In genomic region chr2:29787937-29788681, GRCm38 (mm10) we compare ENCODE assay signal across 8 mouse cellular contexts. TPM values are rescaled to one million over a fixed set of nuclear protein-coding genes. Genes with fewer than 3 reads are reported as not detected.
DNase-seq lines count a peak whose midpoint lies in the region; ATAC-seq and TF ChIP-seq lines count a peak whose summit lies in the region.

Gene Trub2, minus strand, starts transcription at chr2:29788502.

- H3K27me3 ChIP-seq in heart, embryonic 10.5 days (ENCODE audit: insufficient read depth, poor library complexity, severe bottlenecking): no peaks in the 10 kb centered on the region
- H3K27me3 ChIP-seq in kidney, embryonic 16.5 days (ENCODE audit: insufficient read depth, low read length): no peaks in the 10 kb centered on the region

- WGBS in heart, embryonic 10.5 days: under 1% methylated on average over 45 of the region's 45 CpGs
- 1% methylated on average over 45 of the region's 45 CpGs for WGBS in kidney, embryonic 16.5 days

- H3K9me3 ChIP-seq in heart, embryonic 10.5 days: no peaks in the 10 kb centered on the region
- no peaks in the 10 kb centered on the region for H3K9me3 ChIP-seq in kidney, embryonic 16.5 days (ENCODE audit: low read length)

- peak within 1 kb of the TSS; percentile 79 for H3K4me2 ChIP-seq in kidney, embryonic 16.5 days (replicated peaks; ENCODE audit: low read depth, low read length)

- peak; percentile 17; the same call in 1 of the 2 replicates for TF ChIP-seq POLR2A in brain, embryonic 14.5 days (IDR thresholded peaks at IDR 0.05; ENCODE audit: borderline replicate concordance, extremely low read depth, insufficient read depth, insufficient read length, poor library complexity, severe bottlenecking)

- no peak for TF ChIP-seq CTCF in brain, embryonic 14.5 days (IDR thresholded peaks at IDR 0.05; ENCODE audit: borderline replicate concordance, extremely low read depth, insufficient read depth, insufficient read length)

- peaks cover 15% of the 10 kb centered on the region; the same call in 1 of the 2 replicates for H3K4me1 ChIP-seq in heart, embryonic 10.5 days
- H3K4me1 ChIP-seq in kidney, embryonic 16.5 days (ENCODE audit: insufficient read depth, low read length): peaks cover 13% of the 10 kb centered on the region

- peak within 1 kb of the TSS; percentile 81 for H3K4me3 ChIP-seq in heart, embryonic 10.5 days
- peak within 1 kb of the TSS; percentile 93 for H3K4me3 ChIP-seq in kidney, embryonic 16.5 days (ENCODE audit: low read length)

- H3K9ac ChIP-seq in kidney, embryonic 16.5 days (replicated peaks; ENCODE audit: low read length): peak within 1 kb of the TSS; percentile 88

- H3K27ac ChIP-seq in heart, embryonic 10.5 days: peak within 1 kb of the TSS; percentile 86
- peak within 1 kb of the TSS; percentile 82 for H3K27ac ChIP-seq in kidney, embryonic 16.5 days (ENCODE audit: low read length)

- ATAC-seq in erythroblast, adult 5-6 weeks (replicated peaks; ENCODE audit: low FRiP score, poor library complexity, severe bottlenecking): peak; percentile 92
- peak; percentile 90 for ATAC-seq in kidney, embryonic 16.5 days (ENCODE audit: low FRiP score, low TSS enrichment)
- ATAC-seq in monocyte, adult 5-6 weeks (replicated peaks; ENCODE audit: insufficient number of reproducible peaks, low FRiP score, low TSS enrichment, poor library complexity, severe bottlenecking): peak; percentile 85

- peaks cover 66% of the 10 kb centered on the region for H3K36me3 ChIP-seq in heart, embryonic 10.5 days
- peaks cover 50% of the 10 kb centered on the region for H3K36me3 ChIP-seq in kidney, embryonic 16.5 days (ENCODE audit: insufficient read depth, low read length)

- peak; percentile 88 for DNase-seq in CD4-positive helper T cell, adult 2 months (ENCODE audit: low read depth, low spot score)
- peak; percentile 93 for DNase-seq in brain, embryonic 14.5 days (ENCODE audit: low read depth)
- DNase-seq in heart, embryonic 10.5 days (ENCODE audit: low spot score): peak; percentile 93
- DNase-seq in liver: peak; percentile 87
- DNase-seq in spleen, postnatal 36 days (ENCODE audit: low spot score in 2 of 2): peak; percentile 82 to 87

RNA-seq across cellular contexts. Expression of gene Trub2, which starts in this region (rescaled TPM):
- 43.2 and 47.8 TPM in 2 replicates for polyA plus RNA-seq in brain, embryonic 14.5 days (2012; rRNA removed)
- total RNA-seq in erythroblast, adult 5-6 weeks (2015; ENCODE audit: low replicate concordance): 25.1 and 27.7 TPM in 2 replicates
- 29.7 and 31.1 TPM in 2 replicates for total RNA-seq in erythroblast, adult 5-6 weeks (2017; ENCODE audit: low replicate concordance)
- polyA plus RNA-seq in heart, embryonic 10.5 days (2016; fragmentation: Nextera tagmentation; extraction: Ambion mirVana): 33.5 and 43.1 TPM in 2 replicates
- 42.4 and 45.7 TPM in 2 replicates for polyA plus RNA-seq in kidney, embryonic 16.5 days (2015; fragmentation: Nextera tagmentation; extraction: Ambion mirVana)
- 17.7 to 41.0 TPM (median 28.7 TPM) in 3 replicates for total RNA-seq in monocyte, adult 5-6 weeks (2017)

Comparison
In these comparisons a context has a peak if more than half of its experiments do, and no peak if none do; other contexts are left out.
1. Peak in every context shown above with its lines: DNase-seq, ATAC-seq, H3K4me3 ChIP-seq and H3K27ac ChIP-seq.